Comparison of ENCODE assay signal across 8 mouse cellular contexts in genomic region chr5:113220383-113221146, GRCm38 (mm10). TPM values are rescaled to one million over a fixed set of nuclear protein-coding genes. Genes with fewer than 3 reads are reported as not detected.
A peak's percentile ranks its signal among the peaks of the same experiment; 100 is the strongest.
DNase-seq lines count a peak whose midpoint lies in the region; ATAC-seq and TF ChIP-seq lines count a peak whose summit lies in the region.

No protein-coding gene starts in this region.

- ATAC-seq in limb, embryonic 13.5 days (ENCODE audit: low FRiP score, low read depth) = peak; percentile 33; the same call in 1 of the 2 replicates

- 2% methylated on average over 64 of the region's 64 CpGs for WGBS in hindbrain, embryonic 10.5 days
- 3% methylated on average over 64 of the region's 64 CpGs for WGBS in limb, embryonic 13.5 days

- 0 out of 2 replicates have a peak, but pooled peaks have one; percentile 17 for TF ChIP-seq CTCF in layer of hippocampus, adult 2 months (conservative IDR thresholded peaks at IDR 0.05)

- H3K9ac ChIP-seq in limb, embryonic 13.5 days = peak overlapping the region; percentile 62

- H3K4me1 ChIP-seq in hindbrain, embryonic 10.5 days (replicated peaks) = peaks cover 46% of the 10 kb centered on the region
- H3K4me1 ChIP-seq in limb, embryonic 13.5 days = peaks cover 5% of the 10 kb centered on the region

- peaks cover 8% of the 10 kb centered on the region; the same call in 1 of the 2 replicates for H3K27me3 ChIP-seq in hindbrain, embryonic 10.5 days (ENCODE audit: insufficient read depth, poor library complexity, severe bottlenecking)
- H3K27me3 ChIP-seq in limb, embryonic 13.5 days = peaks cover 35% of the 10 kb centered on the region

- H3K36me3 ChIP-seq in hindbrain, embryonic 10.5 days = no peaks in the 10 kb centered on the region
- no peaks in the 10 kb centered on the region for H3K36me3 ChIP-seq in limb, embryonic 13.5 days

- DNase-seq in layer of hippocampus, adult 2 months (ENCODE audit: low spot score in 2 of 2) = no peak
- no peak for DNase-seq in layer of hippocampus, adult 18-20 months (ENCODE audit: low spot score in 2 of 2)
- DNase-seq in embryo, embryonic 10 days (ENCODE audit: low spot score) = peak; percentile 60
- DNase-seq in hindbrain, embryonic 10.5 days (ENCODE audit: low spot score) = peak; percentile 53
- DNase-seq in neural tube, embryonic 10.5 days (ENCODE audit: extremely low spot score, low spot score) = peak; percentile 59
- no peak for DNase-seq in right cerebral cortex, postnatal 36 days (ENCODE audit: low spot score in 2 of 2)
- DNase-seq in layer of hippocampus, adult 11-12 months (ENCODE audit: low spot score) = no peak

- H3K9me3 ChIP-seq in hindbrain, embryonic 10.5 days = no peaks in the 10 kb centered on the region
- 0 out of 2 replicates have a peak, but pooled peaks cover 2% of the 10 kb centered on the region for H3K9me3 ChIP-seq in limb, embryonic 13.5 days

- H3K4me2 ChIP-seq in limb, embryonic 13.5 days (replicated peaks) = peak overlapping the region; percentile 98

- H3K4me3 ChIP-seq in layer of hippocampus, adult 2 months = peak overlapping the region; percentile 72
- H3K4me3 ChIP-seq in hindbrain, embryonic 10.5 days = peak overlapping the region; percentile 76
- peak overlapping the region; percentile 59 for H3K4me3 ChIP-seq in limb, embryonic 13.5 days

- peak overlapping the region; percentile 68 for H3K27ac ChIP-seq in layer of hippocampus, adult 2 months
- H3K27ac ChIP-seq in hindbrain, embryonic 10.5 days = peak overlapping the region; percentile 88
- no peak overlapping the region for H3K27ac ChIP-seq in limb, embryonic 13.5 days

RNA-seq across cellular contexts. Expression of gene 2900026A02Rik, which starts 0.5 kb away (rescaled TPM):
- total RNA-seq in layer of hippocampus, adult 2 months (2021) = 10 to 100 TPM; 60.2 to 62.1 TPM
- 10 to 100 TPM; 59.4 to 67.8 TPM for total RNA-seq in layer of hippocampus, adult 18-20 months (2021)
- polyA plus RNA-seq in hindbrain, embryonic 10.5 days (2016; fragmentation: Nextera tagmentation; extraction: Ambion mirVana) = 2.1 and 4.1 TPM in 2 replicates
- polyA plus RNA-seq in limb, embryonic 13.5 days (2015; fragmentation: Nextera tagmentation; extraction: Ambion mirVana) = 6.0 and 7.2 TPM in 2 replicates

RNA-seq across cellular contexts. Expression of gene Tmem211, which starts 6.1 kb away (rescaled TPM):
- total RNA-seq in layer of hippocampus, adult 2 months (2021) = not detected
- not detected for total RNA-seq in layer of hippocampus, adult 18-20 months (2021)
- 0.11 TPM in 1 of 2 replicates, not detected in the other for polyA plus RNA-seq in hindbrain, embryonic 10.5 days (2016; fragmentation: Nextera tagmentation; extraction: Ambion mirVana)
- not detected in 2 replicates for polyA plus RNA-seq in limb, embryonic 13.5 days (2015; fragmentation: Nextera tagmentation; extraction: Ambion mirVana)

Comparison
In these comparisons a context has a peak if more than half of its experiments do, and no peak if none do; other contexts are left out.
1. DNase-seq: peak in embryo, embryonic 10 days (single experiment), hindbrain, embryonic 10.5 days (single experiment) and neural tube, embryonic 10.5 days (single experiment); none in layer of hippocampus, adult 2 months (0 of 2), layer of hippocampus, adult 18-20 months (0 of 2), right cerebral cortex, postnatal 36 days (0 of 2) and layer of hippocampus, adult 11-12 months (single experiment).
2. Peak in every context shown above with its lines, with median percentiles within 50 percentile points of each other: H3K4me3 ChIP-seq.